Mouse (Mus musculus): ENCODE data around the gene Ppp1r14d.

DNA sequence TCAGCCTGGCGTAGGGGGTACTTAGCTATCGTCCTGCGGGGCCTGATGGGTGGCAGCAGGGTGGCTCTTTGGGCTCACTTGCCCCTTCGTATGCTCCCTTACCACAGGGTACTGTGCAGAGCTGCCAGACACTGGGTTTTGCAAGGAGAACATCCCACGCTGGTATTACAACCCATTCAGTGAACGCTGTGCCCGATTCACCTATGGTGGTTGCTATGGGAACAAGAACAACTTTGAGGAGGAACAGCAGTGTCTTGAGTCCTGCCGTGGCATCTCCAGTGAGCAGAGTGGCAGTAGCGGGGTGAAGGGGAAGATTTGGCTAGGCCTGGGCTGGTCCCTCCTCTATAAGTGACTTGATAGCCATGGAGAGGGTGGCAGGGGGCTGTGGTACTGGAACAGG, 18.2 kb upstream of the Ppp1r14d start:
- TF ChIP-seq TAL1 (IDR thresholded peaks at IDR 0.05; ENCODE audit: low read length) (no peak), GATA1 (IDR thresholded peaks at IDR 0.05; ENCODE audit: low read length) (no peak)

Data from erythroblast, embryonic 14.5 days (primary cell).